ENCODE assay signal across 8 mouse cellular contexts in genomic region chr16:21216047-21216446, GRCm38 (mm10). TPM values are rescaled to one million over a fixed set of nuclear protein-coding genes. Genes with fewer than 3 reads are reported as not detected.
DNase-seq lines count a peak whose midpoint lies in the region; ATAC-seq lines count a peak whose summit lies in the region.

No protein-coding gene starts in this region.

- DNase-seq in heart, adult 8-10 months (ENCODE audit: low spot score), result no peak
- peak; percentile 46 for DNase-seq in lung, postnatal 10 days
- no peak for DNase-seq in lung, postnatal 36 days
- no peak for DNase-seq in spleen, postnatal 36 days (ENCODE audit: low spot score in 2 of 2)
- DNase-seq in adrenal gland, postnatal 4 days (ENCODE audit: low spot score in 2 of 2), result no peak

- H3K36me3 ChIP-seq in heart, embryonic 11.5 days (ENCODE audit: control insufficient read depth, insufficient read depth, low read length), result peaks cover 44% of the 10 kb centered on the region
- peaks cover 67% of the 10 kb centered on the region for H3K36me3 ChIP-seq in neural tube, embryonic 13.5 days

- no peaks in the 10 kb centered on the region for H3K27me3 ChIP-seq in heart, embryonic 11.5 days (ENCODE audit: control insufficient read depth, insufficient read depth, low read length)
- no peaks in the 10 kb centered on the region for H3K27me3 ChIP-seq in neural tube, embryonic 13.5 days

- no peak overlapping the region for H3K4me3 ChIP-seq in heart, embryonic 11.5 days (ENCODE audit: low read depth, low read length)
- no peak overlapping the region for H3K4me3 ChIP-seq in neural tube, embryonic 13.5 days

- H3K9me3 ChIP-seq in heart, embryonic 11.5 days (replicated peaks; ENCODE audit: control insufficient read depth, low read length), result no peaks in the 10 kb centered on the region
- no peaks in the 10 kb centered on the region for H3K9me3 ChIP-seq in neural tube, embryonic 13.5 days

- peak overlapping the region; percentile 52 for H3K4me2 ChIP-seq in heart, embryonic 11.5 days
- no peak overlapping the region for H3K4me2 ChIP-seq in neural tube, embryonic 13.5 days

- H3K9ac ChIP-seq in heart, embryonic 11.5 days (ENCODE audit: low read depth, low read length), result no peak overlapping the region
- no peak overlapping the region for H3K9ac ChIP-seq in neural tube, embryonic 13.5 days

- peaks cover 66% of the 10 kb centered on the region for H3K4me1 ChIP-seq in heart, embryonic 11.5 days (ENCODE audit: control insufficient read depth, insufficient read depth, low read length)
- H3K4me1 ChIP-seq in neural tube, embryonic 13.5 days (replicated peaks), result peaks cover 43% of the 10 kb centered on the region

- 6% methylated on average over 4 of the region's 4 CpGs for WGBS in heart, embryonic 11.5 days (ENCODE audit: insufficient replicate concordance)
- WGBS in neural tube, embryonic 13.5 days, result 37% methylated on average over 4 of the region's 4 CpGs

- peak overlapping the region; percentile 83 for H3K27ac ChIP-seq in heart, embryonic 11.5 days (ENCODE audit: low read depth, low read length)
- no peak overlapping the region for H3K27ac ChIP-seq in neural tube, embryonic 13.5 days (replicated peaks)

- ATAC-seq in heart, embryonic 11.5 days (replicated peaks; ENCODE audit: insufficient number of reproducible peaks, low FRiP score, low TSS enrichment), result peak; percentile 76
- ATAC-seq in hematopoietic stem cell, adult 5-6 weeks (replicated peaks in 1 of 2; ENCODE audit: insufficient read depth in 1 of 2, low FRiP score in 2 of 2, low TSS enrichment in 1 of 2, low read depth in 1 of 2, poor library complexity in 2 of 2, severe bottlenecking in 2 of 2), result peak; percentile 23 to 63; a peak in 2 of 4 replicates
- ATAC-seq in neural tube, embryonic 13.5 days (ENCODE audit: low read depth), result peak; percentile 24; the same call in 1 of the 2 replicates

RNA-seq across cellular contexts. Expression of gene Ephb3, which starts 11.5 kb away (rescaled TPM):
- 12.9 and 16.0 TPM in 2 replicates for polyA plus RNA-seq in heart, embryonic 11.5 days (2014; fragmentation: Nextera tagmentation; extraction: Ambion mirVana)
- total RNA-seq in heart, adult 8-10 months (2022), result 10 to 100 TPM in 2 of 4 experiments, 1 to 10 TPM in 2; 7.1 to 10.0 (median 8.8) TPM
- 0.05 TPM in 1 of 2 replicates, not detected in the other for total RNA-seq in hematopoietic stem cell, adult 5-6 weeks (2017)
- polyA plus RNA-seq in neural tube, embryonic 13.5 days (2015; fragmentation: Nextera tagmentation; extraction: Ambion mirVana), result 13.5 and 14.5 TPM in 2 replicates
- 10 to 100 TPM in 1 of 2 experiments, 1 to 10 TPM in 1; 7.0 to 12.9 TPM for total RNA-seq in adrenal gland, postnatal 4 days (2021)

Comparison
In these comparisons a context has a peak if more than half of its experiments do, and no peak if none do; other contexts are left out.
1. ATAC-seq: peak in every context shown above with its lines; median percentile 76 in heart, embryonic 11.5 days; 43 in hematopoietic stem cell, adult 5-6 weeks; 24 in neural tube, embryonic 13.5 days.